Mouse (Mus musculus): ENCODE measurements around the gene Nqo1.

- TF ChIP-seq CTCF (IDR thresholded peaks at IDR 0.05; ENCODE audit: control insufficient read depth, insufficient read depth, insufficient replicate concordance, low read depth, low read length) = no peak
- TF ChIP-seq POLR2A (IDR thresholded peaks at IDR 0.05; ENCODE audit: control insufficient read depth, low read depth, low read length) = no peak
Observed at GRCm38 (mm10) chr8:107377346-107377745, 25.7 kb downstream of the Nqo1 start.
